Mouse (Mus musculus) heart, embryonic 16.5 days (tissue): ENCODE results near the gene Sun5. TPM values are rescaled to one million over a fixed set of nuclear protein-coding genes. Genes with fewer than 3 reads are reported as not detected.

Experiments used
- polyA plus RNA-seq: library from polyadenylated mRNA; unstranded; fragments of >200 nt; fragmentation: Nextera tagmentation; extraction: Ambion mirVana; gene quantifications from 2 replicates; pipeline ENCODE4 v1.2.1, GENCODE M21; 2015

The Sun5 gene
- polyA plus RNA-seq, 1 experiment from 2014 or later, result not detected

Other genes with a start within 250 kb of the Sun5 start
- 57.3 and 58.5 TPM in 2 replicates for gene Commd7, start 238.3 kb downstream of the Sun5 start, polyA plus RNA-seq
- gene Dnmt3b, start 221.6 kb downstream of the Sun5 start, polyA plus RNA-seq, result 7.5 and 8.1 TPM in 2 replicates
- gene Dnmt3c, start 174.4 kb downstream of the Sun5 start, polyA plus RNA-seq, result not detected in 2 replicates
- gene Mapre1, start 129.8 kb downstream of the Sun5 start, polyA plus RNA-seq, result 236 and 246 TPM in 2 replicates
- gene Efcab8, start 91.2 kb downstream of the Sun5 start, polyA plus RNA-seq, result 0.14 TPM in 1 of 2 replicates, not detected in the other
- not detected in 2 replicates for gene Bpifb2, start 4.0 kb upstream of the Sun5 start, polyA plus RNA-seq
- gene Bpifb6, start 29.3 kb upstream of the Sun5 start, polyA plus RNA-seq, result not detected in 2 replicates
- gene Bpifb3, start 47.1 kb upstream of the Sun5 start, polyA plus RNA-seq, result not detected in 2 replicates
- gene Bpifb4, start 67.1 kb upstream of the Sun5 start, polyA plus RNA-seq, result not detected in 2 replicates
- gene Bpifa6, start 103.9 kb upstream of the Sun5 start, polyA plus RNA-seq, result not detected in 2 replicates
- gene Bpifa2, start 137.2 kb upstream of the Sun5 start, polyA plus RNA-seq, result not detected in 2 replicates